ENCODE assay signal across 11 mouse cellular contexts in the genomic region with DNA sequence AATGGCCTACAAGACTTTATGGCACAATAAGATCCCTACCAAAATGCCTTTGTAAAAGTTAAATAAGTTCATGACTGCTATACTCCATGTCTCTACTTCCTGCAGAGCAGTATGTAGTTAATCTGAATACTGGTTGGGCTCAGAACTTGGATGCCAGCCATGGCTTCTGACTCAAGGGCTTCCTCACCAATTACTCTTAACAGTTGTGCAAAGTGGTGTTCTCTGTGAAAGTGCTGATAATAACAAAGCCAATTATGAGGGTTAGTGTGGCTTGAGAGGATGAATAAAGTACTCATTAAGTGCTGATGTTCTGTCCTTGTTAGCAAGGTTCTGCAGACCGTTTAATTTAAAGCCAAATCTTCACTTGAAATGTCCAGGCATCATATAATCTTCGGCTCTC. TPM values are rescaled to one million over a fixed set of nuclear protein-coding genes. Genes with fewer than 3 reads are reported as not detected.
DNase-seq lines count a peak whose midpoint lies in the region; ATAC-seq and TF ChIP-seq lines count a peak whose summit lies in the region.
"Had no signal": no experiment of that assay in that cellular context is flagged by ENCODE, and none has a peak within 500 bp of the region (broad histone marks: within the 10 kb centered on the region; RNA-seq: fewer than 3 reads in every experiment).

No protein-coding gene starts in this region.

- 69% methylated on average over 2 of the region's 2 CpGs for WGBS in intestine, embryonic 15.5 days
- 67% methylated on average over 2 of the region's 2 CpGs for WGBS in intestine, postnatal 0 days
- 91% methylated on average over 2 of the region's 2 CpGs for WGBS in midbrain, embryonic 16.5 days

- 0 out of 2 replicates have a peak, but pooled peaks have one; percentile 45 for ATAC-seq in intestine, embryonic 15.5 days
- no peak for ATAC-seq in intestine, postnatal 0 days
- ATAC-seq in midbrain, embryonic 16.5 days, result no peak

- no peaks in the 10 kb centered on the region for H3K4me1 ChIP-seq in intestine, embryonic 15.5 days (replicated peaks)
- H3K4me1 ChIP-seq in intestine, postnatal 0 days (replicated peaks; ENCODE audit: control insufficient read depth, insufficient read depth, low read length), result no peaks in the 10 kb centered on the region
- no peaks in the 10 kb centered on the region for H3K4me1 ChIP-seq in midbrain, embryonic 16.5 days (ENCODE audit: control insufficient read depth, insufficient read depth, low read length)
- H3K4me1 ChIP-seq: liver, embryonic 13.5 days had no signal

- no peak overlapping the region for H3K9ac ChIP-seq in intestine, embryonic 15.5 days
- no peak overlapping the region for H3K9ac ChIP-seq in intestine, postnatal 0 days (ENCODE audit: low read depth, low read length)
- no peak overlapping the region for H3K9ac ChIP-seq in midbrain, embryonic 16.5 days (ENCODE audit: low read depth, low read length)
- H3K9ac ChIP-seq: heart, embryonic 13.5 days; liver, embryonic 13.5 days had no signal

- TF ChIP-seq CTCF in intestine, postnatal 0 days (IDR thresholded peaks at IDR 0.05; ENCODE audit: low read depth), result no peak

- no peaks in the 10 kb centered on the region for H3K36me3 ChIP-seq in intestine, embryonic 15.5 days
- H3K36me3 ChIP-seq in intestine, postnatal 0 days (ENCODE audit: control insufficient read depth, insufficient read depth), result no peaks in the 10 kb centered on the region
- H3K36me3 ChIP-seq in midbrain, embryonic 16.5 days (ENCODE audit: control insufficient read depth, insufficient read depth, low read length), result no peaks in the 10 kb centered on the region
- H3K36me3 ChIP-seq: heart, embryonic 13.5 days; liver, embryonic 13.5 days had no signal

- no peak overlapping the region for H3K4me3 ChIP-seq in intestine, embryonic 15.5 days (replicated peaks)
- H3K4me3 ChIP-seq in intestine, postnatal 0 days (ENCODE audit: low read depth, low read length), result no peak overlapping the region
- no peak overlapping the region for H3K4me3 ChIP-seq in midbrain, embryonic 16.5 days (ENCODE audit: low read depth, low read length)
- H3K4me3 ChIP-seq: heart, embryonic 13.5 days; liver, embryonic 13.5 days had no signal

- H3K27me3 ChIP-seq in intestine, embryonic 15.5 days (replicated peaks), result no peaks in the 10 kb centered on the region
- H3K27me3 ChIP-seq in intestine, postnatal 0 days (replicated peaks; ENCODE audit: control insufficient read depth, insufficient read depth, low read length), result no peaks in the 10 kb centered on the region
- H3K27me3 ChIP-seq in midbrain, embryonic 16.5 days (ENCODE audit: control insufficient read depth, insufficient read depth, low read depth, low read length), result no peaks in the 10 kb centered on the region
- H3K27me3 ChIP-seq: liver, embryonic 13.5 days had no signal

- no peaks in the 10 kb centered on the region for H3K9me3 ChIP-seq in intestine, embryonic 15.5 days
- H3K9me3 ChIP-seq in intestine, postnatal 0 days (ENCODE audit: control insufficient read depth), result no peaks in the 10 kb centered on the region
- H3K9me3 ChIP-seq in midbrain, embryonic 16.5 days (replicated peaks; ENCODE audit: control insufficient read depth, low read length, poor library complexity, severe bottlenecking), result 0 out of 2 replicates have a peak, but pooled peaks cover 4% of the 10 kb centered on the region
- H3K9me3 ChIP-seq: liver, embryonic 13.5 days had no signal

- H3K4me2 ChIP-seq in intestine, embryonic 15.5 days (replicated peaks), result no peak overlapping the region
- H3K4me2 ChIP-seq in intestine, postnatal 0 days (replicated peaks; ENCODE audit: low read depth), result no peak overlapping the region
- H3K4me2 ChIP-seq in midbrain, embryonic 16.5 days (ENCODE audit: low read length), result no peak overlapping the region
- H3K4me2 ChIP-seq: heart, embryonic 13.5 days; liver, embryonic 13.5 days had no signal

- peak; percentile 72 for DNase-seq in MN1 (ENCODE audit: low spot score)
- DNase-seq in brain, adult 2 months (ENCODE audit: low read depth, low spot score), result peak; percentile 39
- peak; percentile 49 for DNase-seq in lung, postnatal 10 days
- no peak for DNase-seq in right cerebral cortex, adult 18-20 months
- no peak for DNase-seq in cerebellum, adult 9-11 months
- DNase-seq: liver, embryonic 13.5 days had no signal

- no peak overlapping the region for H3K27ac ChIP-seq in intestine, embryonic 15.5 days
- no peak overlapping the region for H3K27ac ChIP-seq in intestine, postnatal 0 days (ENCODE audit: low read depth, low read length)
- no peak overlapping the region for H3K27ac ChIP-seq in midbrain, embryonic 16.5 days (ENCODE audit: low read length)
- H3K27ac ChIP-seq: heart, embryonic 13.5 days; liver, embryonic 13.5 days had no signal

RNA-seq across cellular contexts. Expression of a gene that starts 31.4 kb away (rescaled TPM):
- polyA plus RNA-seq in intestine, embryonic 15.5 days (2015; fragmentation: Nextera tagmentation; extraction: Ambion mirVana), result not detected in 2 replicates
- polyA plus RNA-seq in intestine, postnatal 0 days (2015; fragmentation: Nextera tagmentation; extraction: Ambion mirVana), result not detected in 2 replicates
- 2.1 and 4.8 TPM in 2 replicates for polyA plus RNA-seq in midbrain, embryonic 16.5 days (2015; fragmentation: Nextera tagmentation; extraction: Ambion mirVana)
- polyA plus RNA-seq: liver, embryonic 13.5 days; spleen, adult 2 months had no signal

Comparison
In these comparisons a context has a peak if more than half of its experiments do, and no peak if none do; other contexts are left out.
1. DNase-seq: peak in MN1 (single experiment), brain, adult 2 months (single experiment) and lung, postnatal 10 days (single experiment); none in right cerebral cortex, adult 18-20 months (single experiment) and cerebellum, adult 9-11 months (single experiment).